In the genomic region with DNA sequence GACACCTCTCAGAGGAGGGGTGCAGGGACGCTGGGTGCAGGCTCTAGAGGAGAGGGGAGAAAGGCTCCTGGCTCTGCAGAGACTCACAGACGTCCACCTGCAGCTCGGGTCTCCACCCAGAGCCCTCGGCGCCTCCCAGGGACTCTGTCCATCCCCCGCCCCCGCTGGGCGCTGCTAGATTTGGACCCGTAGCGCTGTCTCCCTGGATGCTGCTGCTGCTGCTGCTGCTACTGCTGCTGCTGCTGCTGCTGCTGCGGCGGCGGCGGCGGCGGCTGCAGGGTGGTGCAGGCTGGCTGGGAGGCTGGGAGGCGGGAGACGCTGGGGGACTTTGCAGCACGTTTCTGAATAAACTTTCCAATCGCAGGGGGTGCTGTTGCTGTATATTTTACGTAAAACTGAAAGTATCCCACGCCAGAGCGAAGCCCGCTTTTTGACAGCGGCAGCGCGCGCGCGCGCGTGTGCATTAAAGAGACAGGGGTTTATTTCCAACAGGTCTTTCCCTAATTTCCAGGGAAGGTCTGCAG, we compare ENCODE assay signal across 8 mouse cellular contexts. TPM values are rescaled to one million over a fixed set of nuclear protein-coding genes. Genes with fewer than 3 reads are reported as not detected.
DNase-seq lines count a peak whose midpoint lies in the region; ATAC-seq and TF ChIP-seq lines count a peak whose summit lies in the region.

No protein-coding gene starts in this region.

- H3K9me3 ChIP-seq in kidney, embryonic 16.5 days (ENCODE audit: low read length), result no peaks in the 10 kb centered on the region
- H3K9me3 ChIP-seq in liver, embryonic 12.5 days (replicated peaks), result no peaks in the 10 kb centered on the region

- peak; percentile 21 for ATAC-seq in kidney, embryonic 16.5 days (ENCODE audit: low FRiP score, low TSS enrichment)
- ATAC-seq in liver, embryonic 12.5 days, result peak; percentile 47

- DNase-seq in cerebellum, postnatal 25 days, result peak; percentile 30 to 43
- DNase-seq in cerebellum, adult 11-12 months, result no peak
- DNase-seq in embryo, embryonic 9.5 days (ENCODE audit: extremely low spot score), result peak; percentile 77
- peak; percentile 16 to 24 for DNase-seq in heart, adult 9 months (ENCODE audit: low spot score in 2 of 2)
- peak; percentile 92 for DNase-seq in splenic B cell, adult 2 months (ENCODE audit: low read depth, low spot score)

- no peak overlapping the region; the same call in 1 of the 2 replicates for H3K27ac ChIP-seq in kidney, embryonic 16.5 days (ENCODE audit: low read length)
- H3K27ac ChIP-seq in liver, embryonic 12.5 days, result peak overlapping the region; percentile 90

- no peaks in the 10 kb centered on the region for H3K36me3 ChIP-seq in kidney, embryonic 16.5 days (ENCODE audit: insufficient read depth, low read length)
- no peaks in the 10 kb centered on the region for H3K36me3 ChIP-seq in liver, embryonic 12.5 days
- no peaks in the 10 kb centered on the region for H3K36me3 ChIP-seq in myocyte (ENCODE audit: control insufficient read depth, insufficient read depth)
- 0 out of 2 replicates have a peak, but pooled peaks cover 4% of the 10 kb centered on the region for H3K36me3 ChIP-seq in splenic B cell, adult 2 months (ENCODE audit: control insufficient read depth, insufficient read depth, low read length, poor library complexity, severe bottlenecking)

- 0% methylated on average over 32 of the region's 32 CpGs for WGBS in kidney, embryonic 16.5 days
- under 1% methylated on average over 31 of the region's 32 CpGs for WGBS in liver, embryonic 12.5 days (ENCODE audit: insufficient replicate concordance)

- no peak for TF ChIP-seq POLR2A in myocyte (IDR thresholded peaks at IDR 0.05; ENCODE audit: insufficient read length, low read depth)

- peaks cover 42% of the 10 kb centered on the region for H3K4me1 ChIP-seq in kidney, embryonic 16.5 days (ENCODE audit: insufficient read depth, low read length)
- peaks cover 43% of the 10 kb centered on the region for H3K4me1 ChIP-seq in liver, embryonic 12.5 days

- no peaks in the 10 kb centered on the region for H3K79me2 ChIP-seq in myocyte (ENCODE audit: control insufficient read depth, insufficient read depth)

- peak overlapping the region; percentile 99 for H3K4me2 ChIP-seq in kidney, embryonic 16.5 days (replicated peaks; ENCODE audit: low read depth, low read length)
- peak overlapping the region; percentile 97 for H3K4me2 ChIP-seq in liver, embryonic 12.5 days
- H3K4me2 ChIP-seq in myocyte (ENCODE audit: low read depth), result peak overlapping the region; percentile 95

- H3ac ChIP-seq in myocyte (ENCODE audit: control insufficient read depth, insufficient read length), result no peak overlapping the region

- peaks cover 67% of the 10 kb centered on the region for H3K27me3 ChIP-seq in kidney, embryonic 16.5 days (ENCODE audit: insufficient read depth, low read length)
- peaks cover 24% of the 10 kb centered on the region for H3K27me3 ChIP-seq in liver, embryonic 12.5 days (replicated peaks)
- H3K27me3 ChIP-seq in myocyte (ENCODE audit: control insufficient read depth, insufficient read depth, insufficient read length), result peaks cover 70% of the 10 kb centered on the region
- no peaks in the 10 kb centered on the region; the same call in 1 of the 2 replicates for H3K27me3 ChIP-seq in splenic B cell, adult 2 months (ENCODE audit: control insufficient read depth, insufficient read depth, low read length, poor library complexity, severe bottlenecking)

- H3K4me3 ChIP-seq in kidney, embryonic 16.5 days (ENCODE audit: low read length), result peak overlapping the region; percentile 65
- H3K4me3 ChIP-seq in liver, embryonic 12.5 days, result peak overlapping the region; percentile 76
- H3K4me3 ChIP-seq in myocyte, result peak overlapping the region; percentile 18

- peak overlapping the region; percentile 61 for H3K9ac ChIP-seq in kidney, embryonic 16.5 days (replicated peaks; ENCODE audit: low read length)
- H3K9ac ChIP-seq in liver, embryonic 12.5 days, result peak overlapping the region; percentile 87

TF ChIP-seq in myocyte, 11 proteins besides CTCF, POLR2A, EP300 and RAD21:
- no peak for TF ChIP-seq USF1 (IDR thresholded peaks at IDR 0.05; ENCODE audit: low read depth)
- no peak for TF ChIP-seq TCF12 (IDR thresholded peaks at IDR 0.05; ENCODE audit: insufficient read depth, poor library complexity, severe bottlenecking)
- TF ChIP-seq E2F4 (IDR thresholded peaks at IDR 0.05; ENCODE audit: insufficient read depth), result no peak
- no peak for TF ChIP-seq CEBPB (IDR thresholded peaks at IDR 0.05; ENCODE audit: insufficient read depth, poor library complexity, severe bottlenecking)
- no peak for TF ChIP-seq TCF3 (IDR thresholded peaks at IDR 0.05; ENCODE audit: insufficient read length, low read depth)
- no peak for TF ChIP-seq REST (IDR thresholded peaks at IDR 0.05; ENCODE audit: insufficient read depth, insufficient read length)
- TF ChIP-seq MYOD1 (IDR thresholded peaks at IDR 0.05; ENCODE audit: control insufficient read depth in 1 of 3, insufficient read length in 2 of 3, low read depth in 2 of 3), result no peak
- TF ChIP-seq POLR2AphosphoS2 (IDR thresholded peaks at IDR 0.05; ENCODE audit: insufficient read length, low read depth), result no peak
- TF ChIP-seq MAX (IDR thresholded peaks at IDR 0.05; ENCODE audit: low read depth), result no peak
- no peak for TF ChIP-seq MYOG (IDR thresholded peaks at IDR 0.05; ENCODE audit: control insufficient read depth in 1 of 3, insufficient read depth in 1 of 3, insufficient read length in 2 of 3, low read depth in 2 of 3)
- TF ChIP-seq SRF (IDR thresholded peaks at IDR 0.05; ENCODE audit: control insufficient read depth, insufficient read length, low read depth), result no peak

RNA-seq across cellular contexts. Expression of a gene that starts 1.3 kb away (rescaled TPM):
- polyA plus RNA-seq in kidney, embryonic 16.5 days (2015; fragmentation: Nextera tagmentation; extraction: Ambion mirVana), result not detected in 2 replicates
- not detected in 2 replicates for polyA plus RNA-seq in liver, embryonic 12.5 days (2016; fragmentation: Nextera tagmentation; extraction: Ambion mirVana)
- not detected for polyA plus RNA-seq in myocyte (2012; fragmentation: generic; extraction: Trizol)

RNA-seq across cellular contexts. Expression of a gene that starts 1.7 kb away (rescaled TPM):
- polyA plus RNA-seq in kidney, embryonic 16.5 days (2015; fragmentation: Nextera tagmentation; extraction: Ambion mirVana), result 2.8 and 3.1 TPM in 2 replicates
- polyA plus RNA-seq in liver, embryonic 12.5 days (2016; fragmentation: Nextera tagmentation; extraction: Ambion mirVana), result 53.4 and 53.5 TPM in 2 replicates
- polyA plus RNA-seq in myocyte (2012; fragmentation: generic; extraction: Trizol), result not detected

Comparison
In these comparisons a context has a peak if more than half of its experiments do, and no peak if none do; other contexts are left out.
1. H3K4me3 ChIP-seq: peak in every context shown above with its lines; median percentile 76 in liver, embryonic 12.5 days; 65 in kidney, embryonic 16.5 days; 18 in myocyte.
2. RNA of a gene that starts 1.7 kb away (polyA plus RNA-seq): 53.4 to 53.5 TPM in liver, embryonic 12.5 days; 2.8 to 3.1 TPM in kidney, embryonic 16.5 days and not detected in myocyte (single experiment); every median in the first group is over 10 times any median in the second.
3. Peak in every context shown above with its lines, with median percentiles within 50 percentile points of each other: H3K4me2 ChIP-seq.